Mouse (Mus musculus): ENCODE measurements around the gene Ppp1r14d. TPM values are rescaled to one million over a fixed set of nuclear protein-coding genes. Genes with fewer than 3 reads are reported as not detected.

The Ppp1r14d gene
- 1.6 and 1.9 TPM in 2 replicates for polyA plus RNA-seq (2012; rRNA removed)

DNA sequence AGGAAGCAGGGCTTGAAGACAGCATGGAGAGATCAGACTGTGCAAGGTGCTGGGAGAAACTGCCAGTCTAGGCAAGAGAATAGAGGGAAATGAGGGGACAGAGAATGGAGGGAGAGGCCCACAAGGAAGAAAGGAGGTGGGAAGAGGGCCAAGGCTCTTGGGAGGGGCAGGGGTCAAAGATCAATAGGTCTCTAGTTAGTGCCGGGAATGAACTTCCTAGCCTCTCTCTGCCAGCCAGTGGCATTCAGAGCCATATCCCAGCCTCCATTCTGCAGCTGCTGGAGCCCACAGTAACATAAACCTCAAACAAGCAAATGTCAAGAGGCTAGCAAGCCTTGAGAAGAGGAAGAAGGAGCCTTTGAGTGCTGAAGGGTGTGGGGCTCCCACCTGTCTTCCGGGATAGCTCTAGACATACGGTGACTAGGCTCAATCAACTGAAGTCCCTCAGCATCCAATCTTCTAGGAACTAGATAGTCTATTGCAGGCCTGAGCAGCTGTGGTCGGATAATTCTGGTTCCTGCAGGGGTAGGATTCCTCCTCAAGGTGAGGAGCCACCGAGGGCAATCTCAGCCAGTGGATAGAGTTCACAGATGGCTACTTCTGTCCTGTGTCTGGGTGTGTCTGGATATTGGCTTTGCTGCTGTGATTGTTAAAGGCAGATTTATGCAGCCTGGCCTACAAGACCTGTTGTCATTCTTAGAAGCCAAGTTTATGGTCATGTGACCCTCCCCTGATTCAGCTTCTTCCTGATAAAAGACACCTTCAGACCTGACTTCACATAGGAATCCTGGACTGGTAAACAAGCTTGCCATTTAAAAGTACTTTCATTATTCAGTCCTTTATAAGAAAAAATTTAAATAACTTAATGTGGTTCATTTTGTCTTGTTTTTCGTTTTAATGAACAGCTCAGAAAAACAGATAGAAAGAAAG is at the start of gene Ppp1r14d:
Gene Ppp1r14d, minus strand, starts transcription at position 132 of the 930 bp plus-strand sequence.
- Histone ChIP-seq H3K36me3 (ENCODE audit: control insufficient read depth, insufficient read depth, low read length) (no peaks in the 10 kb centered on the region), H3K4me3 (ENCODE audit: insufficient read depth, low read depth, low read length) (no peak within 1 kb of the TSS), H3K27ac (ENCODE audit: insufficient read depth, low read depth, low read length) (no peak within 1 kb of the TSS), H3K27me3 (replicated peaks; ENCODE audit: control insufficient read depth, insufficient read depth, low read length) (no peaks in the 10 kb centered on the region), H3K4me1 (ENCODE audit: control insufficient read depth, insufficient read depth, low read length) (peaks cover 3% of the 10 kb centered on the region; the same call in 1 of the 2 replicates)
- WGBS: 53% methylated on average over 6 of the region's 6 CpGs
- peak; percentile 76 for DNase-seq
- TF ChIP-seq POLR2A (IDR thresholded peaks at IDR 0.05; ENCODE audit: low read depth, low read length): no peak
- TF ChIP-seq CTCF (conservative IDR thresholded peaks at IDR 0.05; ENCODE audit: insufficient read depth, insufficient read length, low read depth, low read length): no peak

GRCm38 (mm10) chr2:119277810-119278209 is 48.1 kb upstream of the Ppp1r14d start:
- Histone ChIP-seq H3K4me1 (ENCODE audit: control insufficient read depth, insufficient read depth, low read length) (peaks cover 2% of the 10 kb centered on the region; the same call in 1 of the 2 replicates), H3K36me3 (ENCODE audit: control insufficient read depth, insufficient read depth, low read length) (no peaks in the 10 kb centered on the region), H3K27me3 (replicated peaks; ENCODE audit: control insufficient read depth, insufficient read depth, low read length) (no peaks in the 10 kb centered on the region), H3K27ac (ENCODE audit: insufficient read depth, low read depth, low read length) (no peak overlapping the region), H3K4me3 (ENCODE audit: insufficient read depth, low read depth, low read length) (no peak overlapping the region)
- 92% methylated on average over 23 of the region's 23 CpGs for WGBS
- no peak for TF ChIP-seq POLR2A (IDR thresholded peaks at IDR 0.05; ENCODE audit: low read depth, low read length)
- TF ChIP-seq CTCF (conservative IDR thresholded peaks at IDR 0.05; ENCODE audit: insufficient read depth, insufficient read length, low read depth, low read length): no peak
- no peak for DNase-seq

DNA sequence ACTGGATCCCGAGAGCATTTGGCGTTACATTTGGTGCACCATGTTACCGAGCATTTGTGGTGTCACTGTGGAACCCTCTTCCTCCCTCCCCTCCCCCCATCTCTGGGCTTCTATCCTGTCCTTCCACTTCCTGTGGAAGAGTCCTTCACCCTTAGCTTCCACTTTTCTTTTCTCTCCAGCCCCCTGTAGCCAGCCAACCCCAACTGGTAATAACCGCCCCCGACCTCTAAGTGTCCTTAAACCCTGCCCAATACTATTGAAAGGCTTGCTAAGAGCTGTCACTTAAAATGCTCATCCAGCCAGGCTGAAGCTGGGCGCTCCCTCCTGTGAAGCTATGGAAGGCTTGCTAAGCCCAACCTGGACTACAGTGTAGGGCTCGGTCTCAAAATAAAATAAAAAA is 47.2 kb upstream of the Ppp1r14d start:
- no peak for DNase-seq
- TF ChIP-seq POLR2A (IDR thresholded peaks at IDR 0.05; ENCODE audit: low read depth, low read length): no peak
- TF ChIP-seq CTCF (conservative IDR thresholded peaks at IDR 0.05; ENCODE audit: insufficient read depth, insufficient read length, low read depth, low read length): no peak
- WGBS: 82% methylated on average over 7 of the region's 7 CpGs
- Histone ChIP-seq H3K36me3 (ENCODE audit: control insufficient read depth, insufficient read depth, low read length) (no peaks in the 10 kb centered on the region), H3K4me3 (ENCODE audit: insufficient read depth, low read depth, low read length) (no peak overlapping the region), H3K27ac (ENCODE audit: insufficient read depth, low read depth, low read length) (no peak overlapping the region), H3K27me3 (replicated peaks; ENCODE audit: control insufficient read depth, insufficient read depth, low read length) (no peaks in the 10 kb centered on the region), H3K4me1 (ENCODE audit: control insufficient read depth, insufficient read depth, low read length) (peaks cover 2% of the 10 kb centered on the region; the same call in 1 of the 2 replicates)

DNA sequence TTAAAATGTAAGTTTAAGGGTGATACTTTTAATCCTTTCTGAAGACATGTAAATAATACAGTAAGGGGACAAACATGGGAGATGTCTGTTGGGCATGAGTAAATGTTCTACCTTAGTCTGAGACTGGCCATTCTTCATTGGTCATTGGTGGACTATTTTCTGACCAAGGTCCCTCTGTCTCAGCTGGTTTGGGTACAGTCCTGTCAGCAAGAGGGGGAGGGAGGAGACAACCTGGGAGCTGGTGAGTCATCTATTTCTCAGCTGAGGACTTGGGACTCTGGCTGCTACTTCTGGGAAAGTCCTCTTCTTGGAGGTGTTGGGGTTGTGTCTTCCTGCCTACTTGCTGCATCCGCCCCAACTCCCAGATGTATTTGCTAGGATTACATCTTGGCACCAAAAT is 44.4 kb upstream of the Ppp1r14d start:
- DNase-seq: peak; percentile 92
- whole genome bisulfite sequencing: 56% methylated on average over 1 of the region's 1 CpGs
- TF ChIP-seq POLR2A (IDR thresholded peaks at IDR 0.05; ENCODE audit: low read depth, low read length): no peak
- TF ChIP-seq CTCF (conservative IDR thresholded peaks at IDR 0.05; ENCODE audit: insufficient read depth, insufficient read length, low read depth, low read length): no peak
- no peak overlapping the region for H3K27ac ChIP-seq (ENCODE audit: insufficient read depth, low read depth, low read length)
- H3K27me3 ChIP-seq (replicated peaks; ENCODE audit: control insufficient read depth, insufficient read depth, low read length): no peaks in the 10 kb centered on the region
- peaks cover 2% of the 10 kb centered on the region; the same call in 1 of the 2 replicates for H3K4me1 ChIP-seq (ENCODE audit: control insufficient read depth, insufficient read depth, low read length)
- H3K36me3 ChIP-seq (ENCODE audit: control insufficient read depth, insufficient read depth, low read length): no peaks in the 10 kb centered on the region
- H3K4me3 ChIP-seq (ENCODE audit: insufficient read depth, low read depth, low read length): no peak overlapping the region

GRCm38 (mm10) chr2:119270643-119271331 is 41.1 kb upstream of the Ppp1r14d start, which contains the start of gene Rhov:
TSS of gene Rhov (minus strand) at chr2:119271272.
- WGBS: 2% methylated on average over 49 of the region's 49 CpGs
- DNase-seq: peak; percentile 90
- Histone ChIP-seq H3K4me3 (ENCODE audit: insufficient read depth, low read depth, low read length) (peak within 1 kb of the TSS; percentile 58), H3K4me1 (ENCODE audit: control insufficient read depth, insufficient read depth, low read length) (peaks cover 2% of the 10 kb centered on the region; the same call in 1 of the 2 replicates), H3K27ac (ENCODE audit: insufficient read depth, low read depth, low read length) (no peak within 1 kb of the TSS), H3K36me3 (ENCODE audit: control insufficient read depth, insufficient read depth, low read length) (no peaks in the 10 kb centered on the region), H3K27me3 (replicated peaks; ENCODE audit: control insufficient read depth, insufficient read depth, low read length) (no peaks in the 10 kb centered on the region)
- peak; percentile 16 for TF ChIP-seq POLR2A (IDR thresholded peaks at IDR 0.05; ENCODE audit: low read depth, low read length)
- no peak; the same call in 1 of the 2 replicates for TF ChIP-seq CTCF (conservative IDR thresholded peaks at IDR 0.05; ENCODE audit: insufficient read depth, insufficient read length, low read depth, low read length)

- Histone ChIP-seq H3K36me3 (ENCODE audit: control insufficient read depth, insufficient read depth, low read length) (no peaks in the 10 kb centered on the region), H3K27me3 (replicated peaks; ENCODE audit: control insufficient read depth, insufficient read depth, low read length) (no peaks in the 10 kb centered on the region), H3K4me3 (ENCODE audit: insufficient read depth, low read depth, low read length) (peak overlapping the region; percentile 58), H3K27ac (ENCODE audit: insufficient read depth, low read depth, low read length) (no peak overlapping the region), H3K4me1 (ENCODE audit: control insufficient read depth, insufficient read depth, low read length) (peaks cover 2% of the 10 kb centered on the region; the same call in 1 of the 2 replicates)
- WGBS: 57% methylated on average over 9 of the region's 9 CpGs
- DNase-seq: peak; percentile 73
- TF ChIP-seq POLR2A (IDR thresholded peaks at IDR 0.05; ENCODE audit: low read depth, low read length) (no peak), CTCF (conservative IDR thresholded peaks at IDR 0.05; ENCODE audit: insufficient read depth, insufficient read length, low read depth, low read length) (no peak)
These were observed 40.6 kb upstream of the Ppp1r14d start for GRCm38 (mm10) chr2:119270286-119270642.

Data from kidney, adult 2 months (tissue).